In the genomic region with DNA sequence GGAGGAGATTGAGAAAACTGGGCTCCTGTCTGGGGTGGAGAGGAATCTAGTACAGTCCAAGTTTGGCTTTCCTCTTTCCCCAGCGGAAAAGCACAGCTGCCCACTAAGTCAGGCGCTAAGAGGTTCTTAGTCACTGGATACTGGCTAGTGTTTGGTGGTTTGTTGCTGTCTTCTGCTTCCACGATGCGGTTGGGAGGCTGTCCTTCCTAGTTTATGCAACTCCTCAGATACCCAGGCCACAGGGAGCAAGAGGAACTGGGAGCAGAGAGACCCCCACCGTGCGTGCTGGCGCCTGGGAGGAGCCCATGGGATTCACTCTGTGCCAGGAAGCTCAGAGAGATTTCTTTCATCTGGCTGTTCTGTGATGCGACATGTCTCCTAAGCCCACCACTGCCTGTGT, we compare ENCODE assay signal across 13 mouse cellular contexts.
"Had no signal": no experiment of that assay in that cellular context is flagged by ENCODE, and none has a peak within 500 bp of the region (broad histone marks: within the 10 kb centered on the region; RNA-seq: fewer than 3 reads in every experiment).

No protein-coding gene starts in this region.

- H3K36me3 ChIP-seq: liver, embryonic 12.5 days; lung, embryonic 15.5 days; midbrain, embryonic 15.5 days; neural tube, embryonic 12.5 days had no signal

- H3K4me3 ChIP-seq: limb, embryonic 15.5 days; liver, embryonic 12.5 days; lung, embryonic 15.5 days; midbrain, embryonic 15.5 days; neural tube, embryonic 12.5 days had no signal

- H3K4me2 ChIP-seq: limb, embryonic 15.5 days; liver, embryonic 12.5 days; lung, embryonic 15.5 days; midbrain, embryonic 15.5 days; neural tube, embryonic 12.5 days had no signal

- ATAC-seq: liver, embryonic 12.5 days; midbrain, embryonic 15.5 days had no signal

- H3K4me1 ChIP-seq: liver, embryonic 12.5 days had no signal

- H3K27ac ChIP-seq: limb, embryonic 15.5 days; liver, embryonic 12.5 days; lung, embryonic 15.5 days; midbrain, embryonic 15.5 days; neural tube, embryonic 12.5 days had no signal

- DNase-seq: kidney, adult 8-10 months; kidney, postnatal 25 days; layer of hippocampus, postnatal 36 days; retina, postnatal 1 day; right cerebral cortex, postnatal 4 days; spleen, adult 18-20 months; thymus, adult 18-20 months; thymus, postnatal 14 days had no signal

- H3K9ac ChIP-seq: limb, embryonic 15.5 days; liver, embryonic 12.5 days; lung, embryonic 15.5 days; midbrain, embryonic 15.5 days; neural tube, embryonic 12.5 days had no signal

- H3K9me3 ChIP-seq: limb, embryonic 15.5 days; liver, embryonic 12.5 days; lung, embryonic 15.5 days; midbrain, embryonic 15.5 days; neural tube, embryonic 12.5 days had no signal

- H3K27me3 ChIP-seq: limb, embryonic 15.5 days; lung, embryonic 15.5 days; midbrain, embryonic 15.5 days; neural tube, embryonic 12.5 days had no signal
